Mouse (Mus musculus): ENCODE measurements around the gene Mettl22.

DNA sequence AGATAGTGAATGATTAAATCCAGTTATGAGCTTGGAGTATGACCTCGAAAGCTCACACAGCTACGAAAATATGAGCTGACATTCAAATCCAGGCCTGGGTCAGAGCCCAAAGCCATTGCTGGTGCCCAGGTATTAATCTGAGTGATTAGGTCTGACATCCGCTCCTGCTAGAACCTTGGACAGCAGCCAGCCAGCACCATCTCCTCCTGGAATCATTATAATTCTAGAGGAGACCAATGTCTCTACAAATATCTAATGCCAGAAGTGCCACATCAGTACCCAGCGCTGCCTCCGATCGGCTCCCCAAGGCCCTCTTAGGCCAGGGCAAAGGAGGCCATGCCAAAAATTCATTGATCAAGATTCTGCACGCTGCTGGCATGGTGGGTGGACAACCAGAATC, 25.7 kb upstream of the Mettl22 start:
- TF ChIP-seq MAFK (IDR thresholded peaks at IDR 0.05; ENCODE audit: insufficient read depth, low read depth, low read length) (no peak), CHD2 (IDR thresholded peaks at IDR 0.05; ENCODE audit: low read depth, low read length) (no peak), ZNF384 (IDR thresholded peaks at IDR 0.05; ENCODE audit: low read depth, low read length) (no peak), ZC3H11A (IDR thresholded peaks at IDR 0.05; ENCODE audit: borderline replicate concordance, low read depth, low read length) (no peak), HCFC1 (IDR thresholded peaks at IDR 0.05; ENCODE audit: borderline replicate concordance, insufficient read depth, low read length) (no peak)
